Mouse (Mus musculus) intestine, postnatal 0 days (tissue): Measurements from ENCODE around the gene Scgb2b7. TPM values are rescaled to one million over a fixed set of nuclear protein-coding genes. Genes with fewer than 3 reads are reported as not detected.
"Not testable (repeated sequence)": the region's sequence is repeated elsewhere in the genome, so short reads cannot be mapped to it uniquely, and the experiment has no call there.

Source experiments
- ATAC-seq: fragments of 200-750 bp; cut with Nextera tagmentation; 2 replicates; pipeline ENCODE4 v1.8.0; 2017; ENCODE audit warnings: mild to moderate bottlenecking, moderate TSS enrichment, moderate library complexity
- H3K27ac ChIP-seq: fragments of 300-500 bp; sonication (generic); 2 replicates; pipeline ENCODE4 v1.5.1; 2014; ENCODE audit warnings: mild to moderate bottlenecking, low read depth, low read length, moderate library complexity
- H3K27me3 ChIP-seq: fragments of 300-500 bp; sonication (generic); replicated peaks from 2 replicates; pipeline ENCODE4 v1.6.1; 2014; ENCODE audit warnings: low read length, mixed read lengths; ENCODE audit not compliant: control insufficient read depth, insufficient read depth
- H3K36me3 ChIP-seq: fragments of 300-500 bp; sonication (generic); 2 replicates; pipeline ENCODE4 v1.6.1; 2014; ENCODE audit warnings: mild to moderate bottlenecking, moderate library complexity; ENCODE audit not compliant: control insufficient read depth, insufficient read depth
- H3K4me1 ChIP-seq: fragments of 300-500 bp; sonication (generic); replicated peaks from 2 replicates; pipeline ENCODE4 v1.6.1; 2014; ENCODE audit warnings: antibody characterized with exemption, low read length, mixed read lengths; ENCODE audit not compliant: control insufficient read depth, insufficient read depth
- H3K4me2 ChIP-seq: fragments of 300-500 bp; sonication (generic); replicated peaks from 2 replicates; pipeline ENCODE4 v1.6.1; 2014; ENCODE audit warnings: low read depth, mild to moderate bottlenecking, moderate library complexity
- H3K4me3 ChIP-seq: fragments of 300-500 bp; sonication (generic); 2 replicates; pipeline ENCODE4 v1.5.1; 2014; ENCODE audit warnings: low read depth, low read length
- H3K9ac ChIP-seq: fragments of 300-500 bp; sonication (generic); 2 replicates; pipeline ENCODE4 v1.6.1; 2014; ENCODE audit warnings: mild to moderate bottlenecking, low read depth, low read length
- H3K9me3 ChIP-seq: fragments of 300-500 bp; sonication (generic); 2 replicates; pipeline ENCODE4 v1.6.1; 2016; ENCODE audit warnings: mixed run types; ENCODE audit not compliant: control insufficient read depth
- WGBS: fragments of 180-500 bp; shearing (Covaris S2); extraction: QIAGEN DNeasy Blood & Tissue Kit; methylation state at CpG from one replicate; pipeline ENCODE4 v1.1.7; 2014; 5-methylcytosine and 5-hydroxymethylcytosine counted together
- polyA plus RNA-seq: library from polyadenylated mRNA; unstranded; fragments of >200 nt; fragmentation: Nextera tagmentation; extraction: Ambion mirVana; gene quantifications from 2 replicates; pipeline ENCODE4 v1.2.1, GENCODE M21; 2015

Gene Scgb2b7
- polyA plus RNA-seq, result not detected in 2 replicates

GRCm38 (mm10) chr7:31705657-31706056 lies at the start of gene Scgb2b7:
Scgb2b7 (minus strand) TSS chr7:31705757.
- H3K4me1 ChIP-seq, H3K9me3 ChIP-seq, H3K9ac ChIP-seq, ATAC-seq, H3K4me3 ChIP-seq, H3K36me3 ChIP-seq, H3K4me2 ChIP-seq, H3K27ac ChIP-seq, H3K27me3 ChIP-seq: not testable (repeated sequence)

- not testable (repeated sequence) for ATAC-seq, H3K4me2 ChIP-seq, H3K36me3 ChIP-seq, H3K4me1 ChIP-seq, H3K9me3 ChIP-seq, H3K27me3 ChIP-seq, H3K27ac ChIP-seq, H3K9ac ChIP-seq, H3K4me3 ChIP-seq
- 95% methylated on average over 3 of the region's 5 CpGs for WGBS
Observed at GRCm38 (mm10) chr7:31712365-31712764, 6.8 kb upstream of the Scgb2b7 start, which contains the start of gene Scgb1b7. Scgb1b7 (plus strand) TSS chr7:31712665.

Other genes starting within 250 kb of the Scgb2b7 start
- not detected in 2 replicates for gene Scgb1b7, start 6.9 kb upstream of the Scgb2b7 start, polyA plus RNA-seq